Mouse (Mus musculus) limb, embryonic 10.5 days (tissue): ENCODE measurements around the gene Atp23. TPM values are rescaled to one million over a fixed set of nuclear protein-coding genes. Genes with fewer than 3 reads are reported as not detected.
"Not testable (repeated sequence)": the region's sequence is repeated elsewhere in the genome, so short reads cannot be mapped to it uniquely, and the experiment has no call there.

ENCODE experiments used
- DNase-seq: peaks from one replicate; pipeline ENCODE4 v3.0.0-alpha.2; 2017; ENCODE audit warnings: low spot score
- H3K27ac ChIP-seq: fragments of 300-500 bp; sonication (generic); 2 replicates; pipeline ENCODE4 v1.5.1; 2016; ENCODE audit warnings: mild to moderate bottlenecking
- H3K27me3 ChIP-seq: fragments of 300-500 bp; sonication (generic); 2 replicates; pipeline ENCODE4 v1.6.1; 2016; ENCODE audit warnings: low read depth, mild to moderate bottlenecking; ENCODE audit not compliant: poor library complexity, severe bottlenecking
- H3K36me3 ChIP-seq: fragments of 300-500 bp; sonication (generic); 2 replicates; pipeline ENCODE4 v1.6.1; 2016; ENCODE audit warnings: mild to moderate bottlenecking, moderate library complexity
- H3K4me1 ChIP-seq: fragments of 300-500 bp; sonication (generic); 2 replicates; pipeline ENCODE4 v1.6.1; 2016
- H3K4me3 ChIP-seq: fragments of 300-500 bp; sonication (generic); 2 replicates; pipeline ENCODE4 v1.5.1; 2016; ENCODE audit warnings: mild to moderate bottlenecking, moderate library complexity
- H3K9me3 ChIP-seq: fragments of 300-500 bp; sonication (generic); replicated peaks from 2 replicates; pipeline ENCODE4 v1.6.1; 2016; ENCODE audit warnings: mild to moderate bottlenecking
- WGBS: fragments of 180-500 bp; shearing (Covaris S2); methylation state at CpG from one replicate; pipeline ENCODE4 v1.1.7; 2016; 5-methylcytosine and 5-hydroxymethylcytosine counted together
- polyA plus RNA-seq: library from polyadenylated mRNA; unstranded; fragments of >200 nt; fragmentation: Nextera tagmentation; extraction: Ambion mirVana; gene quantifications from 2 replicates; pipeline ENCODE4 v1.2.1, GENCODE M21; 2016

Gene Atp23
- polyA plus RNA-seq, 1 experiment from 2014 or later = 19.3 TPM

- DNase-seq = no peak
- Histone ChIP-seq H3K9me3 (no peaks in the 10 kb centered on the region), H3K4me3 (no peak overlapping the region), H3K36me3 (no peaks in the 10 kb centered on the region), H3K27me3 (no peaks in the 10 kb centered on the region), H3K27ac (no peak overlapping the region), H3K4me1 (peaks cover 2% of the 10 kb centered on the region; the same call in 1 of the 2 replicates)
- WGBS = 47% methylated on average over 5 of the region's 5 CpGs
These were observed 68.1 kb downstream of the Atp23 start for GRCm38 (mm10) chr10:126833006-126833405.

GRCm38 (mm10) chr10:126831329-126831728 is 69.8 kb downstream of the Atp23 start:
- WGBS = 84% methylated on average over 5 of the region's 5 CpGs
- H3K27ac ChIP-seq = no peak overlapping the region
- DNase-seq = no peak
- no peaks in the 10 kb centered on the region for H3K36me3 ChIP-seq
- no peak overlapping the region for H3K4me3 ChIP-seq
- H3K9me3 ChIP-seq = no peaks in the 10 kb centered on the region
- H3K4me1 ChIP-seq = peaks cover 2% of the 10 kb centered on the region; the same call in 1 of the 2 replicates
- H3K27me3 ChIP-seq = no peaks in the 10 kb centered on the region

GRCm38 (mm10) chr10:126828618-126829017 is 72.5 kb downstream of the Atp23 start:
- H3K9me3 ChIP-seq = no peaks in the 10 kb centered on the region
- H3K4me3 ChIP-seq = no peak overlapping the region
- H3K36me3 ChIP-seq = no peaks in the 10 kb centered on the region
- H3K27me3 ChIP-seq = no peaks in the 10 kb centered on the region
- WGBS = 86% methylated on average over 7 of the region's 7 CpGs
- no peak for DNase-seq
- H3K27ac ChIP-seq = no peak overlapping the region
- peaks cover 6% of the 10 kb centered on the region for H3K4me1 ChIP-seq

DNA sequence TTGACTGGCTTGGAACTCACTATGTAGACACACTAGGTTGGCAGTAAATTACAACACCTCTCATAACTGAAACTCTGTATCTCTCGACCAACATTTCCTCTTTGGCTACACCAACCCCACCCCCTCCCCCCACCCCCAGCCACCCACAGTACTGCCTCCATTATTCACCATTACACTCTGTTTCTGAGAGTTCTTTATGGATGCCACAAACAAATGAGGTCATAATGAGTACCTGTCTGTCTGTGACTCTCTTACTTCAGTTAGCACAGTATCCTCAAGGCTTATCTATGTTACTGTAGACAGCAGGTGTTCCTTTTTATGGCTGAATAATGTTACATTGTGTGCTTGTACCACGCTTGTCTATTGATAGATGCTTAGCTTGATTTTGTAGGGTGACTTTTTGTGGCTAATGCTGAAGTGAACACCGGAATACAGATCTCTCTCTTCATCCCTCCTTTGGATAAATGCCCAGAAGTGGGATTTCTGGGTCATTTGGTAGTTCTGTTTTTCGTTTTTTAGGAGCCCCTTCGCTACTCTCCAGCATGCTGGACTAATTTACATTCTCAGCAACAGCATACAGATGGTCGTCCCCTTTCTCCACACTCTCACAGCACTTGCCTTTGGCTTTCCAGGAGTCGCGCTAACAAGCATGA is 73.1 kb downstream of the Atp23 start:
- Histone ChIP-seq H3K4me1 (peaks cover 6% of the 10 kb centered on the region), H3K36me3 (no peaks in the 10 kb centered on the region), H3K4me3 (no peak overlapping the region), H3K27me3 (no peaks in the 10 kb centered on the region), H3K27ac (no peak overlapping the region), H3K9me3 (no peaks in the 10 kb centered on the region)
- no peak for DNase-seq
- WGBS = 73% methylated on average over 8 of the region's 8 CpGs

DNA sequence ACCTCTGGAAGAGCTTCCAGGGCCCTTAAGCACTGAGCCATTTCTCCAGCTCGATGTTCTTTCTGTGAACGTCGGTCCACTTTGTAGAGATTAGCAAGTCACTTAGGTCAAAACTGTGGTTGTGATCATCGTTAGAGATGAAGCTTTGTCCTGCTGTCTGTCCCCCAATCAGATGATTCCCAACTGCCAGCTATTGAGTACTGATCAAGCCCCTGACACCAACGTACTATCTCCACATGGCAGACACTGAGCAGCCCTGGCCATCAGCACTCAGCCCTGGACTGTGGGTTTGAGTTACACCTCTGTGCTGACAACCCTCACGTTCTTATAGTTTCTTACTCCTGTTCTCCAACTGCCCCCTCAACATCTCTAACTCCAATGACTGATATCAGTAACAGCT is 74.2 kb downstream of the Atp23 start:
- H3K4me1 ChIP-seq = peaks cover 6% of the 10 kb centered on the region
- 96% methylated on average over 6 of the region's 6 CpGs for WGBS
- no peak overlapping the region for H3K4me3 ChIP-seq

DNA sequence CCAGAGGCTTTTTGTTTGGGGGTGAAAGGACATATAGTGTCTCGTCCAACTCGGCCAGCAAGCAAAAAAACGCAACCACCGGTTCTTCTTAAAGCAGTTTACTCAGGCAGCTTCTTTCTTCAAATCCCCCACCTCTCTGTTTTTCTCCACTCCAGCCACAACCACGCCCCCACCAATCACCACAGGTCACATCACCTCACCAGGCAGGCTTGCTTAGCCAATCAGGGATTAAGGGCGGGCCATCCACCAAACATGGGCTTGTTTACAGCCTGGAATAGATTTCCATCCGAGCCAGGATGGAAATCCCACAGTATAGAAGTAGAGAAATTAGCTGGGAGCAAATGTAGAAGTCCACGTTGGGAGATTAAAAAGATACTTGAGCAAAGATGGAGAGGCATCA is 74.9 kb downstream of the Atp23 start:
- DNase-seq, H3K27ac ChIP-seq, H3K36me3 ChIP-seq, H3K27me3 ChIP-seq, H3K4me1 ChIP-seq, H3K9me3 ChIP-seq, H3K4me3 ChIP-seq: not testable (repeated sequence)
- 90% methylated on average over 8 of the region's 8 CpGs for WGBS

More for the DNA sequence above, 74.2 kb downstream of the Atp23 start:
- Histone ChIP-seq H3K27me3 (no peaks in the 10 kb centered on the region), H3K9me3 (no peaks in the 10 kb centered on the region), H3K27ac (no peak overlapping the region), H3K36me3 (no peaks in the 10 kb centered on the region)
- no peak for DNase-seq

DNA sequence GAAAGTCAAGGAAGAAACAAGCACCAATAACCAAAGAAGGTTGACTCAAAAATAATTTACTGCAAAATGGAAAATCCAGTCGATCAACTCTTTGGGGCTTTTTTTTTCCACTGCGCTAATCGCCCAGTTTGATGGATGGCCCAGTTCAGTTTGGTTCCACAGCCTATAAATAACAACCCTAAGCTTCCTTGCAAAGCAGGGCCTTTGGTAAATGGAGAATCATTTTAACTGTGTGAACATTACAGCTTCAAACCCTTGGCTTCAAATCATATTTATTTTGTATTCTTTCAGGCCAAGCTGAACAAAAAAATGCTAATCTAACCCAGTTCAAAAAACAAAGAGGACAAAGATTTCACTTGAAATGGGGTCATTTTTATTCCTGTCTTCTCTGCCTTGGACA is 78.7 kb downstream of the Atp23 start:
- H3K9me3 ChIP-seq = no peaks in the 10 kb centered on the region
- no peak for DNase-seq
- no peaks in the 10 kb centered on the region for H3K36me3 ChIP-seq

More for the DNA sequence above, 78.7 kb downstream of the Atp23 start:
- H3K4me1 ChIP-seq = peaks cover 3% of the 10 kb centered on the region
- no peaks in the 10 kb centered on the region for H3K27me3 ChIP-seq
- no peak overlapping the region for H3K4me3 ChIP-seq
- H3K27ac ChIP-seq = no peak overlapping the region
- 64% methylated on average over 3 of the region's 3 CpGs for WGBS

Other genes starting within 250 kb of the Atp23 start
- 45.9 and 59.0 TPM in 2 replicates for gene Ctdsp2, start 77.4 kb upstream of the Atp23 start, polyA plus RNA-seq
- 0.05 and 0.06 TPM in 2 replicates for gene Avil, start 99.4 kb upstream of the Atp23 start, polyA plus RNA-seq
- gene Tsfm, start 129.5 kb upstream of the Atp23 start, polyA plus RNA-seq = 109 and 114 TPM in 2 replicates
- gene Mettl1, start 140.1 kb upstream of the Atp23 start, polyA plus RNA-seq = 60.2 and 64.6 TPM in 2 replicates
- 0.33 and 0.34 TPM in 2 replicates for gene Eef1akmt3, start 140.2 kb upstream of the Atp23 start, polyA plus RNA-seq
- 0.11 and 0.24 TPM in 2 replicates for gene Cyp27b1, start 146.9 kb upstream of the Atp23 start, polyA plus RNA-seq
- 0.33 and 0.79 TPM in 2 replicates for gene March9, start 158.8 kb upstream of the Atp23 start, polyA plus RNA-seq
- gene Cdk4, start 162.2 kb upstream of the Atp23 start, polyA plus RNA-seq = 3,142 and 3,162 TPM in 2 replicates
- 169 and 181 TPM in 2 replicates for gene Tspan31, start 168.9 kb upstream of the Atp23 start, polyA plus RNA-seq
- gene Agap2, start 173.9 kb upstream of the Atp23 start, polyA plus RNA-seq = 0.03 TPM in 1 of 2 replicates, not detected in the other
- 41.3 and 49.7 TPM in 2 replicates for gene Os9, start 219.8 kb upstream of the Atp23 start, polyA plus RNA-seq